Mouse (Mus musculus) brain, embryonic 14.5 days (tissue): ENCODE measurements at regions not wholly inside any gene's neighbourhood (a gene's known extent, or its start where the extent isn't known, plus 50 kb on each side); places are given as distances from the start of the nearest gene placed in this dataset.

ENCODE experiments used
- CTCF ChIP-seq: fragments of 200-500 bp; IDR thresholded peaks from 2 replicates; pipeline ENCODE4 v1.5.1; 2012; ENCODE audit warnings: inconsistent platforms, mild to moderate bottlenecking, moderate library complexity, borderline replicate concordance; ENCODE audit not compliant: insufficient read depth, insufficient read length; ENCODE audit errors: extremely low read depth
- POLR2A ChIP-seq: fragments of 200-500 bp; IDR thresholded peaks from 2 replicates; pipeline ENCODE4 v1.6.1; 2012; ENCODE audit warnings: mild to moderate bottlenecking, inconsistent platforms, borderline replicate concordance; ENCODE audit not compliant: poor library complexity, insufficient read depth, insufficient read length, severe bottlenecking; ENCODE audit errors: extremely low read depth

DNA sequence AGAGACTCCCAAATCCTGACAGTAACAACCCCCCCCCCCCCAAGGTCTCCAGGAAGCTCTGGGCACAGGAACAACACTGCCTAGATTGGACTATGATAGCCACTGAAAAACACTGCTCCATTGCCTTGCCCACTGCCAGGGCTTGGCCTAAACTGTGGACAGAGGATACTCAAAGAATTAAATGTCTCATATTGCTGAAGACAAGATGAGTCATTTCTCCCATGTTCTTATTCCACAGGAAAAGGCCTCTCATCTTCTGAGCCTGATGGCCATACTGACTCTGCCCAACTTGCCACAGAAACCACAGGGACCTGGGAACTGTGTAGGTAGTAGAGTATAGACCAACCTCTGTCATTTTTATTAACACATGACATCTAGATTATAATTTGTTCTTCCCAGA is 59.4 kb upstream of the Zcchc2 start:
- TF ChIP-seq POLR2A, result no peak
- no peak for TF ChIP-seq CTCF
